Mouse (Mus musculus): ENCODE measurements around the gene Gm4297. TPM values are rescaled to one million over a fixed set of nuclear protein-coding genes. Genes with fewer than 3 reads are reported as not detected.
"Not testable (repeated sequence)": the region's sequence is repeated elsewhere in the genome, so short reads cannot be mapped to it uniquely, and the experiment has no call there.

Gm4297 gene
- not detected in 2 replicates for polyA plus RNA-seq (2011; ENCODE audit: insufficient read depth, insufficient read length, low read depth, missing spikeins)

GRCm38 (mm10) chrX:24574795-24575194, at the start of gene Gm4297:
TSS of gene Gm4297 (minus strand) at chrX:24574895.
- H3K27ac ChIP-seq (ENCODE audit: insufficient read depth, low read length); H3K36me3 ChIP-seq (ENCODE audit: control insufficient read depth, insufficient read depth, low read length, poor library complexity, severe bottlenecking); H3K27me3 ChIP-seq (ENCODE audit: control insufficient read depth, insufficient read depth, low read length, poor library complexity, severe bottlenecking); H3K4me3 ChIP-seq (ENCODE audit: low read depth, low read length); H3K9me3 ChIP-seq (replicated peaks; ENCODE audit: control insufficient read depth, insufficient read depth, low read length, poor library complexity, severe bottlenecking); H3K9ac ChIP-seq (ENCODE audit: low read depth, poor library complexity, severe bottlenecking); H3K4me1 ChIP-seq (ENCODE audit: control insufficient read depth, insufficient read depth, low read length): not testable (repeated sequence)

Other genes with a start within 250 kb of the Gm4297 start
- gene Gm5934, start 74.1 kb downstream of the Gm4297 start, polyA plus RNA-seq (2011; ENCODE audit: insufficient read depth, insufficient read length, low read depth, missing spikeins): not detected in 2 replicates
- not detected in 2 replicates for gene Gm5935, start 200.3 kb upstream of the Gm4297 start, polyA plus RNA-seq (2011; ENCODE audit: insufficient read depth, insufficient read length, low read depth, missing spikeins)